In the genomic region with DNA sequence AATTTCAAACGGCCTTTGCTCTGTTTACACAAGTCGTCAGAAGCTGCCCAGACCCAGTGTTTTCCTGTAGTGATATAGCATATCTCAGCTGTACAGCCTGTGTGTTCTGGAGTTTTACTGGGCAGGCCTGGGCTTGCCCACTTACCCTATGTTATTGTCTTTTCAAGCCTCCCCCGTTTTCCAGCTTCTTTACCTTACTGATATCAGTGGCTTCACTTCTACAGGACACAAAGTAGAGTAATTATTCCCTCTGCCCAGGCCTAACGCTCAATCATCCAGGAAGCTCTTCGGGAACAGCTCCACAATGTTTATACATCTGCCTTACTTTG, we compare ENCODE assay signal across 11 mouse cellular contexts.
DNase-seq lines count a peak whose midpoint lies in the region; ATAC-seq and TF ChIP-seq lines count a peak whose summit lies in the region.
"Had no signal": no experiment of that assay in that cellular context is flagged by ENCODE, and none has a peak within 500 bp of the region (broad histone marks: within the 10 kb centered on the region; RNA-seq: fewer than 3 reads in every experiment).

No protein-coding gene starts in this region.

- no peak overlapping the region for H3K9ac ChIP-seq in liver, embryonic 12.5 days
- no peak overlapping the region for H3K9ac ChIP-seq in stomach, postnatal 0 days (ENCODE audit: low read length)
- H3K9ac ChIP-seq: hindbrain, embryonic 14.5 days; neural tube, embryonic 12.5 days had no signal

- WGBS in lung, adult 2 months = 14% methylated on average over 5 of the region's 5 CpGs
- WGBS in liver, embryonic 12.5 days (ENCODE audit: insufficient replicate concordance) = 24% methylated on average over 5 of the region's 5 CpGs
- 0% methylated on average over 5 of the region's 5 CpGs for WGBS in stomach, postnatal 0 days
- WGBS in forebrain, embryonic 10.5 days = 76% methylated on average over 5 of the region's 5 CpGs

- ATAC-seq in liver, embryonic 12.5 days = peak; percentile 94
- peak; percentile 93 for ATAC-seq in stomach, postnatal 0 days (ENCODE audit: low FRiP score, low TSS enrichment)

- no peak for TF ChIP-seq EP300 in stomach, postnatal 0 days (optimal IDR thresholded peaks at IDR 0.05)

- H3K27me3 ChIP-seq in liver, embryonic 12.5 days (replicated peaks) = no peaks in the 10 kb centered on the region
- H3K27me3 ChIP-seq in stomach, postnatal 0 days (ENCODE audit: control insufficient read depth, insufficient read depth, low read length) = no peaks in the 10 kb centered on the region
- H3K27me3 ChIP-seq in forebrain, embryonic 10.5 days (ENCODE audit: poor library complexity, severe bottlenecking) = no peaks in the 10 kb centered on the region
- H3K27me3 ChIP-seq: neural tube, embryonic 12.5 days had no signal

- no peaks in the 10 kb centered on the region for H3K36me3 ChIP-seq in liver, embryonic 12.5 days
- H3K36me3 ChIP-seq in stomach, postnatal 0 days (ENCODE audit: control insufficient read depth, insufficient read depth, low read length) = no peaks in the 10 kb centered on the region
- no peaks in the 10 kb centered on the region for H3K36me3 ChIP-seq in forebrain, embryonic 10.5 days (replicated peaks)
- H3K36me3 ChIP-seq: neural tube, embryonic 12.5 days had no signal

- intact Hi-C loops in heart, postnatal 10 days (cut with DNase I) = loop anchor here (5.0 kb wide), 1 partner anchor 94 kb away; no protein-coding TSS in a partner anchor

- peak; percentile 12 for DNase-seq in lung, adult 2 months
- no peak for DNase-seq in lung, postnatal 25 days (ENCODE audit: low spot score)
- peak; percentile 28 to 34 for DNase-seq in heart, postnatal 10 days
- peak; percentile 60 for DNase-seq in stomach, postnatal 0 days (ENCODE audit: low spot score)
- DNase-seq in cerebellum, postnatal 4 days (ENCODE audit: low spot score in 2 of 2) = no peak
- DNase-seq in forebrain, embryonic 10.5 days (ENCODE audit: extremely low spot score, low spot score) = no peak
- DNase-seq in thymus, postnatal 25 days = no peak
- DNase-seq: cerebellum, adult 11 months had no signal

- H3K4me2 ChIP-seq in liver, embryonic 12.5 days = peak overlapping the region; percentile 41
- no peak overlapping the region for H3K4me2 ChIP-seq in stomach, postnatal 0 days (replicated peaks; ENCODE audit: low read depth)
- H3K4me2 ChIP-seq: hindbrain, embryonic 14.5 days; neural tube, embryonic 12.5 days had no signal

- H3K4me3 ChIP-seq in lung, adult 2 months (replicated peaks; ENCODE audit: extremely low read depth, low read depth, low read length) = no peak overlapping the region
- H3K4me3 ChIP-seq in liver, embryonic 12.5 days = no peak overlapping the region
- no peak overlapping the region for H3K4me3 ChIP-seq in stomach, postnatal 0 days (ENCODE audit: low read depth, low read length)
- no peak overlapping the region for H3K4me3 ChIP-seq in forebrain, embryonic 10.5 days
- H3K4me3 ChIP-seq: neural tube, embryonic 12.5 days had no signal

- TF ChIP-seq POLR2A in lung, adult 2 months (IDR thresholded peaks at IDR 0.05; ENCODE audit: borderline replicate concordance, extremely low read depth, low read depth, low read length) = no peak

- peak overlapping the region; percentile 76 for H3K27ac ChIP-seq in liver, embryonic 12.5 days
- peak overlapping the region; percentile 87 for H3K27ac ChIP-seq in stomach, postnatal 0 days (replicated peaks)
- no peak overlapping the region for H3K27ac ChIP-seq in forebrain, embryonic 10.5 days
- H3K27ac ChIP-seq: hindbrain, embryonic 14.5 days; neural tube, embryonic 12.5 days had no signal

- H3K9me3 ChIP-seq in liver, embryonic 12.5 days (replicated peaks) = no peaks in the 10 kb centered on the region
- H3K9me3 ChIP-seq in stomach, postnatal 0 days (ENCODE audit: control insufficient read depth, low read length) = no peaks in the 10 kb centered on the region
- H3K9me3 ChIP-seq in forebrain, embryonic 10.5 days = no peaks in the 10 kb centered on the region
- H3K9me3 ChIP-seq: neural tube, embryonic 12.5 days had no signal

- peaks cover 10% of the 10 kb centered on the region for H3K4me1 ChIP-seq in lung, adult 2 months (ENCODE audit: control insufficient read depth, insufficient read depth, low read length)
- H3K4me1 ChIP-seq in liver, embryonic 12.5 days = peaks cover 36% of the 10 kb centered on the region
- peaks cover 6% of the 10 kb centered on the region; the same call in 1 of the 2 replicates for H3K4me1 ChIP-seq in stomach, postnatal 0 days (replicated peaks; ENCODE audit: control insufficient read depth, insufficient read depth)
- H3K4me1 ChIP-seq in forebrain, embryonic 10.5 days = peaks cover 9% of the 10 kb centered on the region
- H3K4me1 ChIP-seq: neural tube, embryonic 12.5 days had no signal

- no peak for TF ChIP-seq CTCF in lung, adult 2 months (IDR thresholded peaks at IDR 0.05; ENCODE audit: insufficient read depth, low read length)
- no peak for TF ChIP-seq CTCF in stomach, postnatal 0 days (IDR thresholded peaks at IDR 0.05; ENCODE audit: low read depth)

Comparison
In these comparisons a context has a peak if more than half of its experiments do, and no peak if none do; other contexts are left out.
1. DNase-seq: peak in lung, adult 2 months (single experiment), heart, postnatal 10 days (2 of 2) and stomach, postnatal 0 days (single experiment); none in lung, postnatal 25 days (single experiment), cerebellum, postnatal 4 days (0 of 2), forebrain, embryonic 10.5 days (single experiment) and thymus, postnatal 25 days (single experiment).